Mouse (Mus musculus) forebrain, embryonic 16.5 days (tissue): ENCODE results near the gene Tbc1d1. TPM values are rescaled to one million over a fixed set of nuclear protein-coding genes. Genes with fewer than 3 reads are reported as not detected.

Experiments
- ATAC-seq: fragments of 200-750 bp; cut with Nextera tagmentation; 2 replicates; pipeline ENCODE4 v1.8.0; 2017; ENCODE audit warnings: mild to moderate bottlenecking, moderate library complexity
- H3K27ac ChIP-seq: fragments of 300-500 bp; sonication (generic); 2 replicates; pipeline ENCODE4 v1.5.1; 2014; ENCODE audit warnings: low read length, control low read depth
- H3K27me3 ChIP-seq: fragments of 300-500 bp; sonication (generic); replicated peaks from 2 replicates; pipeline ENCODE4 v1.6.1; 2014; ENCODE audit warnings: low read length; ENCODE audit not compliant: control insufficient read depth, insufficient read depth
- H3K36me3 ChIP-seq: fragments of 300-500 bp; sonication (generic); 2 replicates; pipeline ENCODE4 v1.6.1; 2014; ENCODE audit not compliant: control insufficient read depth, insufficient read depth
- H3K4me1 ChIP-seq: fragments of 300-500 bp; sonication (generic); replicated peaks from 2 replicates; pipeline ENCODE4 v1.6.1; 2014; ENCODE audit warnings: low read length; ENCODE audit not compliant: control insufficient read depth, insufficient read depth
- H3K4me2 ChIP-seq: fragments of 300-500 bp; sonication (generic); 2 replicates; pipeline ENCODE4 v1.6.1; 2014; ENCODE audit warnings: mild to moderate bottlenecking, low read length, control low read depth
- H3K4me3 ChIP-seq: fragments of 300-500 bp; sonication (generic); replicated peaks from 2 replicates; pipeline ENCODE4 v1.5.1; 2014; ENCODE audit warnings: mild to moderate bottlenecking, low read length, control low read depth
- H3K9ac ChIP-seq: fragments of 300-500 bp; sonication (generic); replicated peaks from 2 replicates; pipeline ENCODE4 v1.6.1; 2014; ENCODE audit warnings: low read depth, low read length, control low read depth
- H3K9me3 ChIP-seq: fragments of 300-500 bp; sonication (generic); 2 replicates; pipeline ENCODE4 v1.6.1; 2016; ENCODE audit warnings: low read length; ENCODE audit not compliant: control insufficient read depth
- WGBS: fragments of 180-500 bp; shearing (Covaris S2); extraction: QIAGEN DNeasy Blood & Tissue Kit; methylation state at CpG from one replicate; pipeline ENCODE4 v1.1.7; 2014; 5-methylcytosine and 5-hydroxymethylcytosine counted together
- polyA plus RNA-seq: library from polyadenylated mRNA; unstranded; fragments of >200 nt; fragmentation: Nextera tagmentation; extraction: Ambion mirVana; gene quantifications from 2 replicates; pipeline ENCODE4 v1.2.1, GENCODE M21; 2015

The Tbc1d1 gene
- polyA plus RNA-seq, 1 experiment from 2014 or later: 11.5 TPM

DNA sequence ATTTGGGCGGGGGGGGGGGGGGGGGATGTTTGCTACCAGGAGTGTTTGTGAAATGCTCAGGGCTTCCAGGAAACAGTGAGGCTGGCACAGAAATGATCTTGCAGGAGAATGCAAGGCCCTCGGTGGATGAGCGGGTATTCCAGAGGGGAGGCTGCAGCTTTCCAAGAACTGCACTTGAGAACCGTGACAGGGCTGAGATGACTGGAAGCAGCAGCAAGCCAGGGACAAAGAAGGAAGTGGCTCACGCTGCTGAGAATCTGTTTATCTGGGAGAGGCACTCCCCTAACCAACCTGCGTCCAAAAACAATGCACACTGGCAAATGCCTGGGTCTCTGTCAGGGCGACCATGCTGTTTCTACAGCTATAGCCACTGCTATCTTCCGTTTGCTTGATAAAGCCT lies 225.4 kb downstream of the Tbc1d1 start:
- Histone ChIP-seq H3K4me2 (no peak overlapping the region), H3K9me3 (no peaks in the 10 kb centered on the region), H3K27me3 (no peaks in the 10 kb centered on the region), H3K4me1 (peaks cover 20% of the 10 kb centered on the region), H3K4me3 (no peak overlapping the region), H3K27ac (no peak overlapping the region), H3K36me3 (no peaks in the 10 kb centered on the region), H3K9ac (no peak overlapping the region)
- ATAC-seq: no peak
- 30% methylated on average over 8 of the region's 8 CpGs for WGBS

DNA sequence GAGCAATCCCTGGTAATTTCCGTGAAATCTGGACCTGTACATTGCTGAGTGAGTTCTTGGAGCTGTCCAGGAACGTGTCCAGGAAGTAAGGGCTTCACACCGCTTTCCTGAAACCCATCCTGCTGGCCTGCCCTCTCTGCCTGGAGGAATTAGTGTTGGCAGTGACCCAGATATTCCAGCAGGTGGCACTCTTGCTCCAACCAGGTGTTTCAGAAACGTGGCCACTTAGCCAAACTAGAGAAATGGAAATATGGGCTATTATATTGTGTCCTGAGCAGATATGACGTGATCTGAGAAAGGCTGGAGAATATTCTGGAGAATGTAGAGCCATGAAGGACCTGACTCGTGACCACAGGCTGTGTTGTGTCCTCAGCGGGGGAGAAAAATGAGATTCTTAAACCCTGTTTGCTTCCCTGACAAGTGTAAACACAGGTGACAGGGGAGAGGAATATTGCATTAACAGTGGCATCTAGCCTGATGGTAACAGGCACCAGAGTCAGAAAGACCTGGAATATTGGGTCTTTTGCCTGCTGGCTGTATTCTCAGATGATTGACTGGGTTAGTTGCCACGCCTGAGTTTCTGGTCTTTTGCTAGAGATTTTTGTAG lies 226.4 kb downstream of the Tbc1d1 start:
- peaks cover 20% of the 10 kb centered on the region for H3K4me1 ChIP-seq
- 18% methylated on average over 8 of the region's 8 CpGs for WGBS
- no peak overlapping the region for H3K4me3 ChIP-seq
- H3K9me3 ChIP-seq: no peaks in the 10 kb centered on the region
- H3K36me3 ChIP-seq: no peaks in the 10 kb centered on the region
- no peak overlapping the region for H3K27ac ChIP-seq
- H3K27me3 ChIP-seq: no peaks in the 10 kb centered on the region
- H3K4me2 ChIP-seq: no peak overlapping the region
- no peak overlapping the region; the same call in 1 of the 2 replicates for H3K9ac ChIP-seq
- peak; percentile 71 for ATAC-seq

DNA sequence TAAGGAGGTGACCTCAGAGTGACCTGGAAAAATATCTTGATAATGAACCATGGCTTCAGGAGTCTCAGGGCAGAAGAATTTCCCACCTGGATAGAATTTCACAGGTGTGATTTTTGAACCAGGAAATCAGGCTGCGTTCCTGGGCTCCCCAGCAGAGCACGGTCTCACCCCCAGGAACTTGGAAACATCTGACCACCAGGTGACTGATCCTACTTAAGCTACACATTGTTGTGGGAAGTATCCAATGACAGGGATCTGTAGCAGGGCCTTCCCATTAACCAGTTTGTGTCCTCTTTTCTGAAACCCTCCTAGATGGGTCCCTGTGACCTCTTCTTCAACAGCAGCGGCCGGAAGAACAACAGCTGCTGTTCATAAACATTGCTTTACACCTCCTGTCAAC lies 227.1 kb downstream of the Tbc1d1 start:
- Histone ChIP-seq H3K27ac (no peak overlapping the region), H3K27me3 (no peaks in the 10 kb centered on the region), H3K4me1 (peaks cover 17% of the 10 kb centered on the region), H3K9me3 (no peaks in the 10 kb centered on the region), H3K4me2 (no peak overlapping the region), H3K36me3 (no peaks in the 10 kb centered on the region), H3K9ac (no peak overlapping the region), H3K4me3 (no peak overlapping the region)
- no peak for ATAC-seq
- WGBS: 77% methylated on average over 4 of the region's 4 CpGs

DNA sequence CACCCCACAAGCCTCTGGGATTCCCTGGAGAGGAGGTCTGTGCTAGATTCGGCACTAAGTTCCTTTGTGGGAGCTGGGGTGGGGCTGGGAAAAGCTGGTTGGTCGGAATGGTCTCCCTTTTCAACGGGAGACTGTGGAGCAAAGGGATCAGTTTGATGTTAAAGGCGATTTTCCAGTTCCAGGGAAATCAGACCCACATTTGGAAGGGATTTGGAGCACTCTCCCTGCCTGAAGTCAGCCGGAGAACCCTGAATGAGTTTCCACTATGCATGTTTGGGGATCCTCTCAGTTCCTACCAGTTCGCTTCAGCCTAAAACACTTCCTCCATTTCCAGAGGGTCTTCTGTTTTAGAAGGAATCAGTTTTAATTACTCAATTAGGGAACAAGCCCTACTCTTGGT lies 228.4 kb downstream of the Tbc1d1 start:
- Histone ChIP-seq H3K4me2 (no peak overlapping the region), H3K9me3 (no peaks in the 10 kb centered on the region), H3K9ac (no peak overlapping the region), H3K27ac (no peak overlapping the region), H3K36me3 (no peaks in the 10 kb centered on the region), H3K27me3 (no peaks in the 10 kb centered on the region), H3K4me3 (no peak overlapping the region), H3K4me1 (peaks cover 19% of the 10 kb centered on the region)
- no peak for ATAC-seq
- 76% methylated on average over 6 of the region's 6 CpGs for WGBS

DNA sequence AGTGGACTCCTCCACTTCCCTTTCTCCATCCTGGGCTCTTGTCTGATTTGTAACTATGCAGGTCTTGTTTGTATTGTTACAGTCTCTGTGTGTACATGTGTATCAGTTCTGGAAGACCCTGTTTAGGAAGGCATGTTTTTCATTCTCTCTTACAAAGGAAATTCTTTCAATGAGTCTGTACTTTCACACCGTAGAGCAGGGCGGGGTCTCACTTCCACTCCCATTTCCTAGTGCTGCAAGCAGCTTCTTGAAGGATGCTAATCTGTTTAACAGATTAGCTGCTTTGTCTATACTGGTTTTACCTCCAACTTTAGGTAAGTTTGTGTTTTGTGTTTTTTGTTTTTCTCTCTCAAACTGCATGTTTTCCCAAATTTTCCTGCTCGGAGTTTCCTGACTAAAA lies 230.9 kb downstream of the Tbc1d1 start:
- Histone ChIP-seq H3K4me3 (no peak overlapping the region), H3K36me3 (no peaks in the 10 kb centered on the region), H3K9me3 (no peaks in the 10 kb centered on the region), H3K27me3 (no peaks in the 10 kb centered on the region), H3K4me2 (no peak overlapping the region), H3K9ac (no peak overlapping the region), H3K4me1 (peaks cover 18% of the 10 kb centered on the region), H3K27ac (no peak overlapping the region)
- no peak for ATAC-seq
- WGBS: 72% methylated on average over 3 of the region's 3 CpGs

DNA sequence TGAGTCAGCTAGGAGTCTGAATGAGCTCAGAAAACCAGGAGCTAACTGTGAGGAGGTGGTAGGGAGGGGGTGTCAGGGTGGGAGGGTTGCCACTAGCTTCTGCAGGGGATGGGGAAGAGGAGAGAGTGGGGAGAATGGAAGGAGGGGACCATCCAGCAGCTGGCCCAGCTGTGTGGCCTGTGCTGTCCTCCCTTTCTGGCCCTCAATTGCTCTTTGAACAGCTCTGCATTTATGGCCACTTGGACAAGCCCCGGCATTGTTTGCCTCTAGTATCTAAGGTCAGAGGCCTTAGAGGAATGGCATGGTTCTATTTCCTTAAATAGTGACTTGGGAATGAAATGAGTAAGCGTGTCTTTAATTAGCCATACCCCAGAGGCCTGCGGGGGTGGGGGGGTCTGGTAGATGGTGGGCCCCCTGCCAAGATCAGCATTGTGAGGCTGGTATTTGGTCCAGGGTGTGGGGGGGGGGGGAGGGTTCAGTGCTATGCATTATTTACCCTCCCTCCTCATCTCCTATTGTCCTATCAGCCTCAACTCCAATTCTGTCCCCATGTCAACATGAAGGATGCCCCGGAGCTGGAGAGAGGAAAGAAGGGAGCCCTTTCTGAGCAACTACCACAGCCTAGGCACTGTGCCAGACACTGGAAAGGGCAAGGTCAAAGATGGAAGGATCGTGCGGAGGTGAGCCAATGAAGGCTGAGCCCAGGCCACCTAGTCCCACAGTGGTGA lies 233.3 kb downstream of the Tbc1d1 start:
- Histone ChIP-seq H3K36me3 (no peaks in the 10 kb centered on the region), H3K9me3 (no peaks in the 10 kb centered on the region), H3K27me3 (no peaks in the 10 kb centered on the region), H3K4me2 (no peak overlapping the region), H3K4me1 (peaks cover 16% of the 10 kb centered on the region), H3K9ac (0 out of 2 replicates have a peak overlapping the region, but pooled peaks have one; percentile 11), H3K4me3 (no peak overlapping the region), H3K27ac (0 out of 2 replicates have a peak overlapping the region, but pooled peaks have one; percentile 19)
- peak; percentile 47 for ATAC-seq
- WGBS: 7% methylated on average over 6 of the region's 6 CpGs

DNA sequence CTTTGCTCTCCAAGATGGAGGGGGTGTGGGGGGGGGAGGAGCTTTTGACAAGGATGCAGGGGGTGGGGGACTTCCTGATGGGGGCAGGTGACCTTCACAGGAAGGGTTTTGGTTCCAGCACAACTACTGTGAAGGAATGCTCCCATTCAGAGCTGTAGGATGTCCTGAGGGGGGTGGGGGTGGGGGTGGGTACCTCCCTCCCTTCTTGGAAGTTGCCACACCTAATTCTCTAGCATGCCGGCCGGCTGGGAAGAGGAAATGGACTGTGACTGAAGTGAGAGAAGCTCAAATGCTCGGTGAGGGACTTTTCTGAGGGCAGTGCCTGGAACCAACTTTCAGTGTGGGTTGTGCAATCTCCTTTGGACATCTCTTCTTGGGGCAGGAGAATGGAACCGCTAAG lies 235.2 kb downstream of the Tbc1d1 start:
- Histone ChIP-seq H3K4me3 (no peak overlapping the region), H3K27ac (no peak overlapping the region), H3K9me3 (no peaks in the 10 kb centered on the region), H3K36me3 (no peaks in the 10 kb centered on the region), H3K4me2 (no peak overlapping the region), H3K27me3 (no peaks in the 10 kb centered on the region), H3K9ac (no peak overlapping the region), H3K4me1 (peaks cover 16% of the 10 kb centered on the region)
- ATAC-seq: no peak
- WGBS: 72% methylated on average over 4 of the region's 4 CpGs

DNA sequence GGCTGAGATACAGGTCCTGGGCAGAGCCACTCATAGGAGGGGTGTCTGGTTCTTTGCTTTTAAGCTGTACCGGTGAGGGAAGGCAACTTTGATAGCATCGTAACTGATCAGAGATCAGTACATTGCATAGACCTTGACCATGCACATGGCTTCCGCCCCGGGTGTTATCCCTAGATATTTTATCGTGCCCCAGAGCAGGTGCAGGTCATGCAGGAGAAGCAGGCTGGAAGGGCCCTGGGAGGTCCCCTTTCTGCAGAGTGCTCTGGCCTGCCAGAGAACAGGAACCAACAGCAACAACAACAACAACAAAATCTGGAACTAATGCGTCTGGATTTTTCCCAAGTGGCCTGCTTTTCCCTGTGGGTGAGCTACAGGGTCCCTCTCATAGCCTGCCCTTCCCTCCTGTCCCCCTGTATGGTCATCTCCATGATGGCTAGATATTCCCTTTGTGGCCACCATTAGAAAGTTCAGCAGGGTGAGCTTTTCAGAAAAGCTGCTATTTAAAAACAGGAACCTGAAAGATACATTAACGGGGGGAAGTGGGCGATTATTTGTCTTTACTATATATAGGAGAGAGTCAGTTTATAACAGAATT lies 236.4 kb downstream of the Tbc1d1 start:
- Histone ChIP-seq H3K27ac (no peak overlapping the region), H3K9ac (no peak overlapping the region), H3K9me3 (no peaks in the 10 kb centered on the region), H3K4me1 (peaks cover 16% of the 10 kb centered on the region), H3K27me3 (no peaks in the 10 kb centered on the region), H3K4me2 (no peak overlapping the region), H3K36me3 (no peaks in the 10 kb centered on the region), H3K4me3 (no peak overlapping the region)
- WGBS: 93% methylated on average over 8 of the region's 8 CpGs
- no peak for ATAC-seq

DNA sequence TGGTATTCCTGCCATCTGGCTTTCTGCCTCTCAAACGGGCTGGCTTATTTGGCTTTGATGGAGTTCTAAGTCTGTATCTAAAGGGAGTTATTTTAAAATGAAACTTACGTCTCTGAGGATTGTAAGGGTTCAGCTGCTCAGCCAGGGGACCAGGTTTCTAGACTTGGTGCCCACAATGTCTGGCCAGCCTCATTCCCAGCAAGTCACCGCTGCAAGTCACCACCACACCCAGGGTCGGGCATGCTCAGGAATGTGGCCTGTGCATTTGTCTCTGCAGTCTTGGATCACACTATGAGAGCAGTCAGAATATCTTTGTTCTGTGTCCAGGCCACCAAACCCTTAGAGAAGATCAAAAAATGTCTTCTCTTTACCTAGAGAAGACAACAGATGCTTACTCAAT lies 237.4 kb downstream of the Tbc1d1 start:
- H3K4me2 ChIP-seq: no peak overlapping the region
- H3K27me3 ChIP-seq: no peaks in the 10 kb centered on the region
- WGBS: 85% methylated on average over 4 of the region's 4 CpGs
- no peak for ATAC-seq
- peaks cover 16% of the 10 kb centered on the region for H3K4me1 ChIP-seq
- no peak overlapping the region for H3K9ac ChIP-seq
- no peak overlapping the region for H3K27ac ChIP-seq
- H3K9me3 ChIP-seq: no peaks in the 10 kb centered on the region
- H3K36me3 ChIP-seq: no peaks in the 10 kb centered on the region
- no peak overlapping the region for H3K4me3 ChIP-seq
